Mouse (Mus musculus) adrenal gland, adult 8-10 months (tissue): Measurements from ENCODE around the gene Dnmbp. TPM values are rescaled to one million over a fixed set of nuclear protein-coding genes. Genes with fewer than 3 reads are reported as not detected.

Experiments
- total RNA-seq, 4 experiments: library from RNA; stranded (reverse); gene quantifications; 2 replicates each; pipeline ENCODE4 v1.2.4; 2022

Dnmbp gene
- total RNA-seq, 4 experiments from 2014 or later, result 15.2 to 24.8 (median 20.3) TPM

Other genes with a start within 250 kb of the Dnmbp start
- gene Cutc, start 187.2 kb downstream of the Dnmbp start, total RNA-seq, result 10 to 100 TPM in 1 of 4 experiments, 1 to 10 TPM in 3; 9.3 to 12.4 (median 9.8) TPM
- gene Cox15, start 187.2 kb downstream of the Dnmbp start, total RNA-seq, result 10 to 100 TPM; 36.5 to 56.6 (median 45.9) TPM
- gene Abcc2, start 158.0 kb downstream of the Dnmbp start, total RNA-seq, result 1 to 10 TPM in 1 of 4 experiments, under 1 TPM in 3; 0.03 to 1.1 (median 0.09) TPM
- under 1 TPM in 1 of 4 experiments, not detected in 3; 0.12 TPM for gene Cpn1, start 46.4 kb upstream of the Dnmbp start, total RNA-seq
- gene Cyp2c23, start 89.0 kb upstream of the Dnmbp start, total RNA-seq, result 1 to 10 TPM in 3 of 4 experiments, under 1 TPM in 1; 0.30 to 2.2 (median 1.0) TPM
- 10 to 100 TPM; 18.5 to 34.0 (median 26.5) TPM for gene Erlin1, start 129.6 kb upstream of the Dnmbp start, total RNA-seq
- 100 to 1,000 TPM in 2 of 4 experiments, 10 to 100 TPM in 2; 74.5 to 111 (median 93.4) TPM for gene Chuk, start 167.3 kb upstream of the Dnmbp start, total RNA-seq
- 10 to 100 TPM; 24.0 to 35.8 (median 30.0) TPM for gene Cwf19l1, start 195.7 kb upstream of the Dnmbp start, total RNA-seq
- gene Bloc1s2, start 206.3 kb upstream of the Dnmbp start, total RNA-seq, result 10 to 100 TPM; 35.7 to 40.9 (median 39.5) TPM